Mouse (Mus musculus) 416B (cell line): ENCODE results near the gene Cacnb1.

Experiments
- DNase-seq: peaks from one replicate; pipeline ENCODE4 v3.0.0; 2011; ENCODE audit warnings: low read depth

Gene Cacnb1

DNA sequence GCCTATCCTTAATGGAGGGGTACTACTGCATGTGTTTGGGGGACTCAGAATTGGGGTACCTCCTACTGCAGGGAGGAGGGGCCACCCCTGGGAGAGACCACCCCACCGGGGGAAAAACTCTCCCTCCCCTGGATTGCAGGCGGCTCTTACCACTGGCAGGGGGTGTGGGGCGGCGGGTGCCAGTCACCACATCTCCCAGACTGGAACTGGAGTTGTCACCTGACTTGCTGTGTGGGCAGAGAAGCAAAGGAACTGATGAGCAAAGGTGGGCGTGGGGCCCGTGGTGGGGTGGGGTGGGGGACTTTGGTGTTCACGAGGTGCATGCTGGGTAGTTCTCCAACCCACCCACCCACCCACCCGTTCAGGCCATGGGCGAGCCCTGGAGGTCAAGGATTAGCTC is 11.1 kb downstream of the Cacnb1 start:
- no peak for DNase-seq

DNA sequence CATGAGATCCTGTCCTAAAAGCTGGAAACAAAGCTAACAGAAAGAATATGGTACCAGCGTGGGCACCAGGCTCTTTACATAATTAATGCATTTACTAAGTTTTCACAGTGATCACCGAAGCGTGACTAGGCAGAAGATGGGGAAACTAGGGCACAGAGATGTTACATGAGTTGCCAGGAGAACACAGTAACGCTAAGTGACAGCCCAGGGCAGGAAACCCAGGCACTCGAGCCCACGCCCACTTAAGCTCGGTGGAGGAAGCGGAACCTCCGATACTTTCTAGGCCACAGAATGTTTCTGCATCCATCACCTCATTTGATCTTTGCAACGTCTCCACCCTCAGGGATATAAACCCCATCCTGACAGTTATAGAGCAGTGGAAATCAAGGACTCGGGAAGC is 14.7 kb downstream of the Cacnb1 start:
- no peak for DNase-seq

DNA sequence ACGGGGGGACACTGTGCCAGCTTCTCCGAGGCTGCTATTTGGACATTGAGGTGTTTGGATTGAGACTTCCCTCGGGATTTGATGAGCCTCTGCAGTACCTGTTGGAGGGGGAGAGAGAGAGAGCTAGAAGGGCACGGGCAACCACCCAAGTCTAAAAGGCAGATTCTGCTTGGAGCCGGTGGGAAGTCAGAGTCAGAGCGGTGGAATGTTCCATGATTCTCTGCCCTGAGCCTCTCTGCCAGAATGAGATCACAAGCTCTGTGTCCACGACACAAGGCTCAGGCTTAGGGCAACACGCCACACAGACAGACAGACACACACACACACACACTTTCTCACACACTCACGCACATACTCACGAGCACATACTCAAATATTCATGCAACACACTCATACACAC is 17.1 kb downstream of the Cacnb1 start:
- DNase-seq = no peak

DNA sequence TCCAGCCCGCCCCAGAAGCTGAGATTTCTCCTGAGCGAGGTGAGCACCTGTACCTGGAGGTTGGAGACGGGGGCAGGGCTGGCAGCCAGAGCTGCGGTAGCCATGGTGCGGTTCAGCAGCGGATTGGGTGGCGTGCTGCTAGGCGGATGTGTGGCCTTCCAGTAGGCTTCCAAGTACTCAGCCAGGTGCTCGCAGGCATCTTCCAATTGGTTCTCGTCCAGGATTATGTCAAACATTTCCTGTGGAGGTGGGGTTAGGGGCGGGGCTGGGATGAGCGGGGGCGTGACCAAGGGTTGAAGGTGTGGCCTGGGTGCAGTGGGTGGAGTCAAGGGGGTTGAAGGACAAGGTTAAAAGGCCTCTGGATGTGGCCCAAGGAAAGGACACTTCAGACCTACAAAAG is 17.8 kb downstream of the Cacnb1 start:
- DNase-seq = no peak

DNA sequence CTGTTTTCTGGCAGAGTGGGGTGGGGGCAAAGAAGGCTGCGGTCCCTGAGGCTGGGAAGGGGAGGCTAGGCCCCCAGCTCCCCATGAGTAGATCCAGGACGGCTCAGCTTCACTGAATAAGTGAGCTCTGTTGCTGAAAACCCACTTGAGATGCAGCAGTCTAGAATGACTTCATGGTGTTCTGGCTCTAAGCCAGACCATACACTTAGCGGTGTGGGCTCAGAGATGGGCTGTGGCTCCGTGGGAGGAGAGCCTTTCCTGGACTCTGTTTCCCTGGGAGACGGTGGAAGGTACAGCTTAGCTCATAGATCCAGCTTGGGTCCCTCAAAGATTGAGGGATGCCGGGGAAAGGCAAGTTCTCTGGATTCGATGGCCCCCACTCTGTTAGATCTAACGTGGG is 18.7 kb downstream of the Cacnb1 start:
- no peak for DNase-seq

DNA sequence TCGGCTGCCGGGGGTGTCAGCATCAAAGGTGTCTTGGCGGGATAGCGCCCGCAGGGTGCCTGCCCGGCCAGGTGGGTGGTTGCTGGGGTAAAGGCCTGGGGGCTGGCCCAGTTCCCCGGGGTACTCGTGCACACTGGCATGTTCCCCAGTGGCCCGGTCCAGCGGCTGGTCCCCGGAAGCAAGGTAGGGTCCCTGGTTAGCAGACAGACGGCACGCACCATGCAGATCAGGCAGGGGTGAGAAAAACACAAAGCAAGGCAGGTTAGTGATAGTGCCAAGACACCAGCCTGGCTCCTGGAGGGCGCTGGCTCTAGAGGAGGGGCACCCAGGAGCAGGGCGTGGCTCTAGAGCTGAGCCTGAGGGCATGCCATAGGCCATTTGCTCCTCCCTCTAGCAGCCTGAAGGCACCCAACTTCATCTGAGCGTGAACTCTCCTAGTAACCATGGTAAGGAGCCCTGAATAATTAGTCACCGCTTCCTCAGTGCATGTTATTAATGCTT is 19.6 kb downstream of the Cacnb1 start:
- no peak for DNase-seq

DNA sequence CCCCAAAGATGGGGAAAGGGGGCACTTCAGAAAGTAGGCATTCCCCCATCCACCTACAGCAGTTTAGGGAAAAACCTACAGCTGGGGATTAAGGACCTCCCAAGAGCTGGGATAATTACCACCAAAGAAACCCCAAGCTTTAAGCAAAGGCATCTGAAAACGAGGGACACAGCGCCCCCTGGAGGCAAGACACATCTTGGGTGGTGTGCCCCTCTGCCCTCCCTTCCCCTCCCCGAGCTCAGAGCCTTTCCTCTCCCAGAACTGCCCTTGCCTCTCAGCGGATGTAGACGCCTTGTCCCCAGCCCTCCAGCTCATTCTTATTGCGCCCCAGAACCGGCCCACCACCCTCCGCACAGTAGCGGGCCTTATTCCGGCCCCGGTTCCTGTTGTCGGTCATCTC is 20.2 kb downstream of the Cacnb1 start:
- DNase-seq = peak; percentile 68

DNA sequence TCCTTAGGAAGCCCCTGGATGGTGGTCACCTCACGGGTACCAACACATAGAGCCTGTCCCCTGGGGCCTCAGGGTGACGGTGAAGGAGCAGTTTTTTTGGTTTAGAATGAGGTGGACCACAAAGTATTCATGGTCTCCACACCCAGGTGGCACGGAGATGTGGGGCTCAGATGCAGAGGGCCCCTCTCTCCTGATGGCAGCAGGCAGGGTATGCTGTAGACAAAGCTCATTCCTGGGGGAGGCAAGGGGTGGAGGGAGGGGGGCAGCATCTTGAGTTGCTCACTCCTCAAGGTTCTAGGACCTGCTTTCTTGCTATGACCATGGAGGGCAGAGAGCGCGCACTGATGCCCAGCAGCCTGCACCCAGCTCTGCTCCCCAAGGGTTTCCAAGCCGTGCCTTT is 20.8 kb downstream of the Cacnb1 start:
- no peak for DNase-seq

DNA sequence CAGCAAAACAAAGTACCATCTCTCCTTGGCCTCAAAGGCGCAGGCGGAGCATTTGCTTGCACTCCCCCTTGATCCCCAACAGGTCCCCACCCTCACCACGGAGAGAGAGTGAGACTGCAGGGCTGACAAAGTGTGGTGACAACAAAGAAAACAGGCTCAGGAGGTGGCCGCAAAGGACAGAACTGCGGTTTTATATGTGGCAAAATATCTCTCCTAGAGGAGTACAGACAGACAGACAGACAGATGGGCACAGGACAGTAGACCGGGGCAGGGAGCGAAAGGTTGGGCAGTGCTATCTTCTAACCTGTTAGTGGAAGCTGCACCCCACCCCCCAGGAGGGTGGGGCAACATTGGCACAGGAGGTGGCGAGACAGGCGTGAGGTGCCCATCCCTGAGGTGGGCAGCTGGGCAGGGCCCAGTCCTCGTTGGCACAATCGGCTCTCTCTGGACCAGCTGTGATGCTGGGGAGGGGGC is 21.4 kb downstream of the Cacnb1 start:
- DNase-seq = no peak

DNA sequence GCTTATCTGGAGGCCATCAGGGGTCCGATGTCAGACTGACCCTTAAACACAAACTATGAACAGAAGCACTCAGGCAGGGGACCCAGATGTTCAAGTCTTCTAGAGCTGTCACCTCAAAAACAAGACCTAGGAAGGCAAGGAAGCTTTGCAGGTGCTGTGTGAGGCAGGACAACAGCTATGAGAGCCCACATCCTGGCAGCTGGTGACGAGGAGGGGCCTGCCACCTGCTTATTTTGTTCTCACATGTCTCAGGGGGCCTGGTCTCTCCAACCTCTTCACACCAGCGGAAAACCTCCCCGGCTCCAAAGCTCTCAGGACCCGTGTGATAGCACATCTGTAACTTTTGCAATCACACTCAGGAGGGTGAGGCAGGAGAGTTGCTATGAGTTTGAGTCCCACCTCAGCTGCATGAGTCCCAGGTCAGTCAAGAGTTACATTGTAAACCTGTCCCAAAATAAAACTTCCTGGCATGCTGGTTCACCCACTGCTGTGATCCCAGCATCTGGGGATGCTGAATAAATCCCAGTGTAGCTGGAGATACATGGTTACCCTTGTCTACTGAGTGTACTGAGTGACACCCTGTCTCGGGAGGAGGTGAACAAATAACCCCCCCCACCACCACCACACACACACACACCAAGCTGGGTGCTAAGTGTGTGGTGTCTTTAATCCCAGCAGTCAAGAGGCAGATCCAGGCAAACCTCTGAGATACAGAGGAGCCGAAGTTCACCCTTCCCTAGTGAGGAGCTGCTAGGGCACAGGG is 22.3 kb downstream of the Cacnb1 start:
- no peak for DNase-seq

DNA sequence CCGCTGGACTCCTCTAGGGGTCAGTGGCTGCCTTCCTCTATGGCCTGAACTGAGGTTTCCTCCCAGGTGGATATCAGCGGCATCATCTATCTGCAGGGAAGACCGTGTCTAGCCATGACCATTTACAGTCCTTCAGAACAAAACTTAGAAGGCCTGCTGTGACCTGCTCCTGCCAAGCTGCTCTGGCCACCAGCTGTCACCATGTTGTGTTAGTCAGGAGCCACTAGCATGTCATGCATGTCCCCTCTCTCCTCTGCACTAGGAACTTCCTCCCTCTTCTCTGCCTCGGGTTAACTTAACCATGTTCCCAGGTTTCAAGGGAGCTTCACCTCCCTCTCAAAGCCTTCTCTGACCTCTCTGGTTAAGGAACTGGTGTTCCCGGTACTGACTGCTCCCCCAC is 23.1 kb downstream of the Cacnb1 start:
- DNase-seq = no peak

DNA sequence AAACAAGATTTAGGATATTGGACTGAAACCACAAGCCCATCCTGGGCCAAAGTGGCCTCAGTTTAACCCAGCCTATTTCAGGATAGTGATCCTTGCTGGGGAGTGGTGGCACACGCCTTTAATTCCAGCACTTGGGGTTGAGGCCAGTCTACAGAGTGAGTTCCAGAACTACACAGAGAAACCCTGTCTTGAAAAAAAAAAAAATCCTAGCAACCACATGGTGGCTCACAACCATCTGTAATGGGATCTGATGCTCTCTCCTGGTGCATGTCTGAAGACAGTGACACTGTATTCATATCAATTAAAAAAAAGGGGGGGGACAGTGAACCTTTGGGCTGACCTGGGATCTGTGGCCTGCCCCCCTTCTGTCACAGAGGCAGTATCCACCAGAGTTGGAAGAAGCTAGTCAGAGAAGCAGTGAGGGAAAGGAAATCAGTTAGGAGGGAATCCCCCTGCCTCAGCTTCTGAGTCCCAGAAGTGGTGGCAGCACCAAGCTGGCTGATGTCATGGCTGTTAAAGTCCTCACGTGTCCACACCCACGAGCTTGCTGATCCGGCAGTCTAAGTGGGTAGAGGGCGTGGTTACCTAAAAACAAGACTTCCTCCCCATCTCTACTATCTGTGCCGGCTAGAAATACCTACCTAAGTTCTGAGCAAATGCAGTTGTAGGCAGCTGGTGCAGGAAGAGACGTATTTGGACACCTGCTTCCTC is 23.8 kb downstream of the Cacnb1 start:
- DNase-seq = no peak

DNA sequence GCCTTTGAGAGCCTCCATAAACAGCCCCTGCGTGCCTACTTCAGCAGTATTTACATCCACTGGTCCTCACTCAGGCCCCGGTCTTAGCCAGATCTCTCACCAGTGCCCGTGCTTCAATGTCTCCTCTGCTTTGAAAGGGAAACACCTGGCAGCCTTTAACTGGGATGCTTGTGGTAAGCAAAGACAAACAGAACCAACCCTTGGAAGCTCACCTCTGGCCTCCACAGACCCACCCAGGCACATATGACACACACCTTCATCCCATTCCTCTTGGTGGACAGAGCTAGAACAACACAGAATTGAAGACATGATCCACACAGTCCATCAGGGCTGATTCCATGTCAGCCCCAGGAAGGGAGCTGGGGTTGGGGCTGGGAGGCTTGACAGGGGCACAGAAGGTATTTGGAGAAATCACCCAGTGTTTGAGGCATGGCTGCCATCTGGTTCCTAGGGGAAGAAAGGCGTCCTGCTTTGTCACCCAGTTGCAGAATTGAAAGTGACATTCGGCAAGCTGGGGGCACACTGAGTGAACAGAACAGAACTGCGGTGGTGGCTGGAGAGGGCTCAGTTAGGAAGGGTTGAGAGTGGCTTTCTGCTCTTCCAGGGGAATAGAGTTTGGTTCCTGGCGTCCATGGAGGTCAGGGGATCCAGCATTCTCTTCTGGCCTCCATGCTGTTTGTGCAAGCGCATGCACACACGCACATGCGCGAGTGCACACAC is 24.6 kb downstream of the Cacnb1 start:
- DNase-seq = no peak

DNA sequence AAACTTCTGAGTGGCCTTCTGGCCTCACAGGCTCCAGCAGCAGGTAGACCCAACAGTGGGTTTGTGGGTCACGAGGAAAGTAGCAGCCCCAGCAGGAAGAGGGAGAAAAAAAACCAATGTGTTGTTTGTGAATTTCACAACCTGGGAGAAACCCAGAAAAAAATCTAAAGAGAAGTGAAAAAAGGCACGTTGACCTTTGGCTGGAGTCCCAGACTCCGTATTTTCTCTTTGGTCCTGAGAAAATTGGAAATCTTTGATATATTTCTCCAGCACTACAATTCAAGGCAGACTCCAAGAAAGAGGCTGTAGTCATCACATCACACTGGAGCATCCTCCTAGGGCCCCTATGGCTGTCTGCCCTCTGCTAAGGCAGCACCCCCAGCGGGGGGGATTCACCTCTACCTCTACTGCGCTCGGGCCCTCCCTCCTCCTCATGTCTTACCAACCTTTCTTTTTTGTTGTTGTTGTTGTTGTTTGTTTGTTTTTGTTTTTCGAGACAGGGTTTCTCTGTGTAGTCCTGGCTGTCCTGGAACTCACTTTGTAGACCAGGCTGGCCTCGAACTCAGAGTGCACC is 25.4 kb downstream of the Cacnb1 start:
- no peak for DNase-seq

DNA sequence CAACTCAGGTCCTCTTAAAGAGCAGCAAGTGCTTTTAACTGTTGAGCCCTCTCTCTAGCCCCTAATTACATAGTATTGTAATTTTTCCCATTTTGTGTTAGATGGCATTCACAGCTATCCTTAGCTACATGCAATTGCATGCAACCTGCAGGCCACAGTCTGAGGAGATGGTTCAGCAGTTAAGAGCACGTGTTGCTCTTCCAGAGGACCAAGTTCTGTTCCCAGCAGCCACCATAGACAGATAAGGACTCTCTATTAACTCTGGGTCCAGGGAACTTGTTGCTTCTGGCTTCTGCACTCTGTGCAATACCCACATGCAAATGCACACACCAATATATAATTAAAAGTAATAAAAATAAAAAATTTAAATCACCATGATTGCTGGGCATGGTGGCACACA is 26.1 kb downstream of the Cacnb1 start:
- DNase-seq = no peak

DNA sequence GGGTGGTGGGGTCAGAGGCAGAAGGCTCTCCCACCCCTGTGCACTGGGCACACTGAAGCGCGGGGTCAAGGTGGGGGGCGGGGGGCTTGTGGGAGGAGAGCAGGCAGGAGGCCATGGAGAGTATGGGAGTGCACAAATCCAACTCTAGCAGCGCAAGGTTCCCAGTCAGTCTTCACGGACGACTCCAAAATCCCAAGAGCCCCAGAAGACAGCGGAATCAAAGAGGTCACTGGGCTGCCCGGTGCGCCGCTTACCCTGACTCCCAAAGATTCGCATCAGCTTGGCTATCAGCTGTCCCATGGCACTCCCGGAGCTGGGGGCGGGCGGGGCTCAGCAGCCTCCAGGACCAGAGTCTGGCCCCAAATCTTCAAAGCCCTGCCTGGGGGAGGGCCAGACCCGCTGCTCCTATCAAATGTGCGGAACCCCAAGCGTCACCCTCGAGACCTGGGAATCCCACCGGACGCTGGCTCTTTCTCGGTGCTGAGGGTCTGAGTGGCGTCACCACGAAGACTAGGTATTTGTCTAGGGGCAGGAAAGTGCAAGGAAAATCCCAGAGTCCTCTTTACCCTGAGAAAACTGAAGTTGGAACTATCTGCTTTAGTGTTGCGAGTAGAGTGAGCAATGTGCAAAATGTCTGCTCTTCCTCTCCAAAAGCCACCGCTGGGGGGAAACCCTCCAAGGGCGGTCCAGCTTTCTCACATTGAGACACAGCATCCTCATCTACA is 27.1 kb downstream of the Cacnb1 start, which contains the start of gene Arl5c:
Arl5c (minus strand) TSS at position 618 of the 725 bp plus-strand sequence.
- DNase-seq = no peak

DNA sequence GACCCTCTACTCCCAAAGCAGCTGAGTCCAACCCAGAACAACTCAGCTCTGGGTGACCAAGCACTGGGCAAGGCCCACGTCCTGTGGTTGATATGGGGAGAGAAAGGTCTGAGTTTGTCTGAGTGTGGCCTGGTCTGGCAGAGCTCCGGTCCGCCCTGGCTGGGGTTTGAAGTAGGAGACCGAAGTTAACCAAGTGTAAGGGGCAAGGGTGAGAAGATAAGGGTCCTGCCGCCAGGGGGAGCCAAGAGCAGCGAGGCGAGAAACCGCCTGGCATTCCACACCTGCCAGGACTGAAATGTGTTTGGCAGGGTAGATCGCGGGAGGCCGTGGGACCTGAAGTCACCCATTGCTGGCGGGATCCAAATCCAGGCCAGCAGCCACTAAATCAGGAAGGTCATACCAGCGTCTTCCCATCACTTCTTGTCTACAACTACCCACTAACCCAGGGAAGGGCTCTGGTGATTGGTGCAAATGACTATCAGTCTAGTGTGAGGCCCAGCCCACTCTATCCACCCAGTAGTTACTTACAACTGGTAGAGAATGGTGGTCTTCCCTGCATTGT is 28.2 kb downstream of the Cacnb1 start:
- peak; percentile 76 for DNase-seq

DNA sequence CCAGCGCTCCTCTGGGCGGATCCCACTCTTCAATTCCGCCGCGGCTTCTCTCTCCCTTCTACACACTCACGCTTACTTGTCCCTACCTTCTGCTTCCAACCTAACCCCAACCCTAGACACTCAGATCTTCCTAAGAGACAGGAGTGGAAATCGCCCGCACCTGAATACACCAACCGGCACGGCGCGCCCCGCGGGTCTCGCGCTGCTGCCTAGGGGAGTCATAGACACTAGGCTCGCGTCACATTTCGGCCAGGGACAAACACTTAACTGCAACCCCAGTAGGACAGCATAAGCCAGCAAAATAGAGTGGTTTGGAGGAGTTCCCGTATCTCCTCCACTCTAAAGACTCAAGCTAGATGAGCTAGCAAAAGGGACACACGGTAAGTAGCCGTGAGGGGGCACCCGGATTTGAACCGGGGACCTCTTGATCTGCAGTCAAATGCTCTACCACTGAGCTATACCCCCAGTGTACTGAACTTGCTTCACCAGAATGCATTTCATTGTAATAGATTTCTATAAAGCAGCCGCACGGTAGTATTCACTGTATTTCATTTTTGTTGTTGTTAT is 34.2 kb downstream of the Cacnb1 start:
- DNase-seq = peak; percentile 96

DNA sequence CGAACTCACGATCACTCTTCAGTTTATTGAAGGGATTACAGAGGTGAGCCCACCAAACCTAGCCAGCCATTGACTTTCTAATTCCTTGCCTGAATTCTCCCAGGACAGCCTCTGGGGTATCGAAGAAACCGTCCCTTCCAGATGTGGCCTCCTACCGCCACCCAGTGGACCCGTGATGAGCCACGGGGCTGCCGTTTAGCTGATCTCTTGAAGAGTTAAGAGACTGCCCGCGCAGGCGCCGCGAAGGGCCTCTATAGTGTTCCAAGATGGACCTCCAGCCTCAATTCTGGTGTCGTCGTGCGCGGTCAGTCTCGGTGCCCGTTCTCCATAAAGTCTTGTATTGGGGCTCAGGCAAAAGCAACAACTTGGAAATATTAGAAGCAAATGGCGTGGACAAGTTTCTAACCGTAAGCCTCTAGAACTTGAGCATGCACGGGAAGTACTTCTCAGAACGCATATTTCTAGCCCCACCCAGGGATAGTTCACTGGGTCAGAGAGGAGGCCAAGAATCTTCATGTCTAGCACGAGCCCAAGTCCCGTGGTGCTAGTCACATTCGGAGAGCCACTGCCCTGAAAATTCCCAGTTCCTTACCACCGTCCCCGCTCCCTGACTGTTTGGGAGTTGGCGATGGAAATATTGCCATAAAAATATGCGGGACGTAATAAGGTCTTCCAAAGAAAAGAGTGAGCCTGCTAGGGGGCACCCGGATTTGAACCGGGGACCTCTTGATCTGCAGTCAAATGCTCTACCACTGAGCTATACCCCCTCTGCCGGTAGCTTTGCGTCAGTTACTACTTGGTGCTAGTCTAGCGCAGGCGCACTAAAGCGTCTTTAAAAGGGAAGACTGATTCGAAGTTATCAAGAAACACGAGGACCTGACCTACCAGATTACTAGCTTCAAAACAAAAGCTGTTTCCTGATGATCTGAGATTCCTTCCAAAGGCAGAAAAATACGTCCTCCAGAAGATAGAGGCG is 35.0 kb downstream of the Cacnb1 start:
- peak; percentile 97 for DNase-seq
